8 mouse cellular contexts compared by ENCODE assay signal in genomic region chr13:99353490-99353851, GRCm38 (mm10). TPM values are rescaled to one million over a fixed set of nuclear protein-coding genes. Genes with fewer than 3 reads are reported as not detected.
DNase-seq lines count a peak whose midpoint lies in the region; ATAC-seq and TF ChIP-seq lines count a peak whose summit lies in the region.

No protein-coding gene starts in this region.

- ATAC-seq in kidney, embryonic 14.5 days (ENCODE audit: low FRiP score, low TSS enrichment) = peak; percentile 16; the same call in 1 of the 2 replicates
- ATAC-seq in hindbrain, embryonic 16.5 days = no peak
- no peak for ATAC-seq in midbrain, embryonic 14.5 days (ENCODE audit: low FRiP score, low TSS enrichment)

- no peak for TF ChIP-seq POLR2A in cortical plate, adult 2 months (IDR thresholded peaks at IDR 0.05; ENCODE audit: extremely low read depth, insufficient read depth, low read length)

- H3K27ac ChIP-seq in kidney, embryonic 14.5 days (ENCODE audit: low read depth, low read length) = peak overlapping the region; percentile 60; the same call in 1 of the 2 replicates
- H3K27ac ChIP-seq in cortical plate, adult 2 months (ENCODE audit: insufficient read depth, low read length) = peak overlapping the region; percentile 37
- peak overlapping the region; percentile 86 for H3K27ac ChIP-seq in hindbrain, embryonic 16.5 days (ENCODE audit: low read depth, low read length)
- H3K27ac ChIP-seq in midbrain, embryonic 14.5 days (replicated peaks; ENCODE audit: low read depth, low read length) = peak overlapping the region; percentile 77

- H3K4me1 ChIP-seq in kidney, embryonic 14.5 days (ENCODE audit: control insufficient read depth, insufficient read depth, low read length) = peaks cover 8% of the 10 kb centered on the region; the same call in 1 of the 2 replicates
- H3K4me1 ChIP-seq in cortical plate, adult 2 months (ENCODE audit: control insufficient read depth, insufficient read depth, low read length) = no peaks in the 10 kb centered on the region
- H3K4me1 ChIP-seq in hindbrain, embryonic 16.5 days (ENCODE audit: control insufficient read depth, insufficient read depth, low read depth, low read length) = peaks cover 5% of the 10 kb centered on the region
- H3K4me1 ChIP-seq in midbrain, embryonic 14.5 days (ENCODE audit: control insufficient read depth, insufficient read depth, low read length) = 0 out of 2 replicates have a peak, but pooled peaks cover 4% of the 10 kb centered on the region

- peak overlapping the region; percentile 50; the same call in 1 of the 2 replicates for H3K9ac ChIP-seq in kidney, embryonic 14.5 days (ENCODE audit: low read depth, low read length)
- peak overlapping the region; percentile 65 for H3K9ac ChIP-seq in hindbrain, embryonic 16.5 days (ENCODE audit: low read depth, low read length)
- H3K9ac ChIP-seq in midbrain, embryonic 14.5 days (replicated peaks; ENCODE audit: low read length) = peak overlapping the region; percentile 41; the same call in 1 of the 2 replicates

- DNase-seq in kidney, adult 9 months = no peak
- DNase-seq in midbrain, embryonic 14.5 days = no peak
- no peak for DNase-seq in right cerebral cortex, adult 18-20 months
- DNase-seq in adrenal gland, adult 8-10 months = no peak
- DNase-seq in thymus, postnatal 0 days (ENCODE audit: low spot score) = no peak

- H3K4me3 ChIP-seq in kidney, embryonic 14.5 days (ENCODE audit: low read length) = peak overlapping the region; percentile 47
- H3K4me3 ChIP-seq in cortical plate, adult 2 months (ENCODE audit: insufficient read depth, low read length) = peak overlapping the region; percentile 24; the same call in 1 of the 2 replicates
- H3K4me3 ChIP-seq in hindbrain, embryonic 16.5 days (ENCODE audit: low read length) = peak overlapping the region; percentile 41
- H3K4me3 ChIP-seq in midbrain, embryonic 14.5 days (replicated peaks; ENCODE audit: low read depth, low read length) = peak overlapping the region; percentile 46

- peaks cover 17% of the 10 kb centered on the region; the same call in 1 of the 2 replicates for H3K36me3 ChIP-seq in kidney, embryonic 14.5 days (ENCODE audit: control insufficient read depth, insufficient read depth, low read length)
- 0 out of 2 replicates have a peak, but pooled peaks cover 4% of the 10 kb centered on the region for H3K36me3 ChIP-seq in hindbrain, embryonic 16.5 days (ENCODE audit: control insufficient read depth, insufficient read depth, low read length)
- H3K36me3 ChIP-seq in midbrain, embryonic 14.5 days (ENCODE audit: control insufficient read depth, insufficient read depth, low read length) = peaks cover 20% of the 10 kb centered on the region

- WGBS in kidney, embryonic 14.5 days = 13% methylated on average over 7 of the region's 7 CpGs
- WGBS in hindbrain, embryonic 16.5 days = 11% methylated on average over 7 of the region's 7 CpGs
- WGBS in midbrain, embryonic 14.5 days = 6% methylated on average over 7 of the region's 7 CpGs

- peak overlapping the region; percentile 55 for H3K4me2 ChIP-seq in kidney, embryonic 14.5 days (replicated peaks; ENCODE audit: low read depth, low read length)
- H3K4me2 ChIP-seq in hindbrain, embryonic 16.5 days (ENCODE audit: low read length) = peak overlapping the region; percentile 79
- peak overlapping the region; percentile 66 for H3K4me2 ChIP-seq in midbrain, embryonic 14.5 days (ENCODE audit: low read length)

- H3K27me3 ChIP-seq in kidney, embryonic 14.5 days (ENCODE audit: control insufficient read depth, insufficient read depth, low read length) = no peaks in the 10 kb centered on the region
- no peaks in the 10 kb centered on the region for H3K27me3 ChIP-seq in hindbrain, embryonic 16.5 days (replicated peaks; ENCODE audit: control insufficient read depth, insufficient read depth, low read length)
- H3K27me3 ChIP-seq in midbrain, embryonic 14.5 days (ENCODE audit: control insufficient read depth, insufficient read depth, low read length) = no peaks in the 10 kb centered on the region

- TF ChIP-seq CTCF in cortical plate, adult 2 months (IDR thresholded peaks at IDR 0.05; ENCODE audit: extremely low read depth, insufficient read depth, low read length) = no peak

- H3K9me3 ChIP-seq in kidney, embryonic 14.5 days (ENCODE audit: control insufficient read depth, low read length) = no peaks in the 10 kb centered on the region
- H3K9me3 ChIP-seq in hindbrain, embryonic 16.5 days (ENCODE audit: control insufficient read depth, low read length) = no peaks in the 10 kb centered on the region
- H3K9me3 ChIP-seq in midbrain, embryonic 14.5 days (ENCODE audit: control insufficient read depth, low read length) = no peaks in the 10 kb centered on the region

RNA-seq across cellular contexts. Expression of gene Mrps27, which starts 8.9 kb away (rescaled TPM):
- polyA plus RNA-seq in kidney, embryonic 14.5 days (2014; fragmentation: Nextera tagmentation; extraction: Ambion mirVana) = 53.6 and 70.3 TPM in 2 replicates
- polyA plus RNA-seq in cortical plate, adult 2 months (2012; rRNA removed) = 32.2 and 33.7 TPM in 2 replicates
- polyA plus RNA-seq in hindbrain, embryonic 16.5 days (2015; fragmentation: Nextera tagmentation; extraction: Ambion mirVana) = 46.8 and 47.6 TPM in 2 replicates
- 36.5 and 38.2 TPM in 2 replicates for polyA plus RNA-seq in midbrain, embryonic 14.5 days (2014; fragmentation: Nextera tagmentation; extraction: Ambion mirVana)
- 10 to 100 TPM; 46.5 to 49.1 (median 47.6) TPM for total RNA-seq in adrenal gland, adult 8-10 months (2022)
- 38.0 and 38.5 TPM in 2 replicates for polyA plus RNA-seq in thymus, postnatal 0 days (2015; fragmentation: Nextera tagmentation; extraction: Ambion mirVana)

RNA-seq across cellular contexts. Expression of gene Ptcd2, which starts 9.0 kb away (rescaled TPM):
- polyA plus RNA-seq in kidney, embryonic 14.5 days (2014; fragmentation: Nextera tagmentation; extraction: Ambion mirVana) = 57.5 and 59.1 TPM in 2 replicates
- polyA plus RNA-seq in cortical plate, adult 2 months (2012; rRNA removed) = 32.4 and 35.3 TPM in 2 replicates
- polyA plus RNA-seq in hindbrain, embryonic 16.5 days (2015; fragmentation: Nextera tagmentation; extraction: Ambion mirVana) = 53.6 and 59.4 TPM in 2 replicates
- polyA plus RNA-seq in midbrain, embryonic 14.5 days (2014; fragmentation: Nextera tagmentation; extraction: Ambion mirVana) = 57.3 and 62.2 TPM in 2 replicates
- 10 to 100 TPM; 31.7 to 40.4 (median 35.0) TPM for total RNA-seq in adrenal gland, adult 8-10 months (2022)
- 56.6 and 62.3 TPM in 2 replicates for polyA plus RNA-seq in thymus, postnatal 0 days (2015; fragmentation: Nextera tagmentation; extraction: Ambion mirVana)
